Mouse (Mus musculus) CD8-positive naive resting alpha-beta T cell, adult 57 days (primary cell): ENCODE measurements around the gene Rpl36al. TPM values are rescaled to one million over a fixed set of nuclear protein-coding genes. Genes with fewer than 3 reads are reported as not detected.

Experiments used
- total RNA-seq: library from RNA; stranded (reverse); gene quantifications from one replicate; pipeline ENCODE4 v1.2.4, GENCODE M21; 2023

Rpl36al gene
- 486 TPM for total RNA-seq

GRCm38 (mm10) chr12:69183583-69184308 lies at the start of gene Rpl36al, which contains the start of gene Mgat2:
TSS of gene Rpl36al (minus strand) at chr12:69184083.
TSS of gene Mgat2 (plus strand) at chr12:69184157.

GRCm38 (mm10) chr12:69227776-69228466 lies 44.0 kb upstream of the Rpl36al start, which contains the start of gene Pole2:
TSS of gene Pole2 (minus strand) at chr12:69228195.

GRCm38 (mm10) chr12:69204052-69204833 lies 20.4 kb upstream of the Rpl36al start, which contains the start of gene Gm49384:
TSS of gene Gm49384 (minus strand) at chr12:69204267.

GRCm38 (mm10) chr12:69198164-69198535 lies 14.3 kb upstream of the Rpl36al start, which contains the start of gene Dnaaf2:
TSS of gene Dnaaf2 (minus strand) at chr12:69198429.

GRCm38 (mm10) chr12:69196444-69197377 lies 12.8 kb upstream of the Rpl36al start, which contains the start of gene Gm49383:
TSS of gene Gm49383 (minus strand) at chr12:69197104.

GRCm38 (mm10) chr12:69168461-69169106 lies 15.3 kb downstream of the Rpl36al start, which contains the start of gene Lrr1:
TSS of gene Lrr1 (plus strand) at chr12:69168814.

GRCm38 (mm10) chr12:69158765-69159577 lies 24.9 kb downstream of the Rpl36al start, which contains the start of gene Rps29:
TSS of gene Rps29 (minus strand) at chr12:69159186.

Other genes starting within 250 kb of the Rpl36al start
- gene Rps29, start 24.9 kb downstream of the Rpl36al start, total RNA-seq = 7,025 TPM
- gene Lrr1, start 15.3 kb downstream of the Rpl36al start, total RNA-seq = not detected
- 31.7 TPM for gene Mgat2, start 74 bp upstream of the Rpl36al start, total RNA-seq
- gene Gm49383, start 13.0 kb upstream of the Rpl36al start, total RNA-seq = 8.7 TPM
- gene Dnaaf2, start 14.3 kb upstream of the Rpl36al start, total RNA-seq = 1.3 TPM
- 7.3 TPM for gene Gm49384, start 20.2 kb upstream of the Rpl36al start, total RNA-seq
- 28.1 TPM for gene Pole2, start 44.1 kb upstream of the Rpl36al start, total RNA-seq
- gene Klhdc1, start 57.1 kb upstream of the Rpl36al start, total RNA-seq = 38.3 TPM
- 58.9 TPM for gene Klhdc2, start 112.6 kb upstream of the Rpl36al start, total RNA-seq
- 94.5 TPM for gene Nemf, start 173.1 kb upstream of the Rpl36al start, total RNA-seq
- 213 TPM for gene Arf6, start 188.1 kb upstream of the Rpl36al start, total RNA-seq
- 3.1 TPM for gene Gm9887, start 188.4 kb upstream of the Rpl36al start, total RNA-seq